Mouse (Mus musculus) heart, postnatal 36 days (tissue): Measurements from ENCODE around the gene Smg6. TPM values are rescaled to one million over a fixed set of nuclear protein-coding genes. Genes with fewer than 3 reads are reported as not detected.

ENCODE experiments used
- DNase-seq, 2 experiments: peaks; one replicate each; pipeline ENCODE4 v3.0.0; 2021 to 2022
- intact Hi-C: fragments of 180-260 bp; cut with DNase I; formaldehyde crosslinking; loops from one replicate; pipeline ENCODE4 v1.15.1; 2025
- total RNA-seq, 2 experiments: library from RNA; stranded (reverse); gene quantifications; 2 replicates each; pipeline ENCODE4 v1.2.3; 2021

Gene Smg6
- total RNA-seq, 2 experiments from 2014 or later, result 18.2 to 21.0 TPM

DNA sequence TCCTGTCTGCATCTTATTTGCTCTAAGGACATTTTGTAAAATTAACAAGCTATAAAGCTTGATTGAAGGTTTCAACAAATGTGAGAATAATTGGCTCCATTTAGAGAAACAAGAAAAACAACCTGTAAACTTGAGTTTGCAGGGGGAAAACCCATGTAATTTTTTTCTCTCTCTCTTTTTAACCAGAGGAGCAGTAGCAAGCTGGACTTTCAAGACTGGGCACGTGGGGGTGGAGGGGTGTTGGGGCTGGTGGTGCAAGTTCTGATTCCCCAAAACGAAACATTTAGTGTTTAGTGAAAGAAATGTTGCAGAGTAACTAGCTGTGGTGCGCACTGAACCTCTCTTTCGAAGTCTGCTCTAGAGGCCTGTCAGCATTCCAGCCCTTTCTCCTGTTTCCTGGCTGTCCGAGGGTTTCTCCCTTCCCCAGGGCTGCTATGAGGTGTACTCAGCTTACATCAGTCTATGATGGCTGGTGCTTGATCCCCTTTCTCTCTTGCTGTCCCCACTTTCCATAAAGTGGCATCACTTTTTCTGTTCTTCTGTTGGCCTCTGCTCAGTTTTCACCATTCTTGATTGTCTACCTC lies 209.0 kb downstream of the Smg6 start:
- DNase-seq, result no peak
- intact Hi-C loops, result loop anchor here (2.0 kb wide), 2 partner anchors 14 to 30 kb away; no protein-coding TSS in a partner anchor

GRCm38 (mm10) chr11:75135358-75135757 lies 209.7 kb downstream of the Smg6 start:
- intact Hi-C loops, result loop anchor here (2.0 kb wide), 2 partner anchors 13 to 29 kb away; no protein-coding TSS in a partner anchor
- DNase-seq, result no peak

GRCm38 (mm10) chr11:75136666-75137398 lies 211.2 kb downstream of the Smg6 start:
- DNase-seq, result no peak

DNA sequence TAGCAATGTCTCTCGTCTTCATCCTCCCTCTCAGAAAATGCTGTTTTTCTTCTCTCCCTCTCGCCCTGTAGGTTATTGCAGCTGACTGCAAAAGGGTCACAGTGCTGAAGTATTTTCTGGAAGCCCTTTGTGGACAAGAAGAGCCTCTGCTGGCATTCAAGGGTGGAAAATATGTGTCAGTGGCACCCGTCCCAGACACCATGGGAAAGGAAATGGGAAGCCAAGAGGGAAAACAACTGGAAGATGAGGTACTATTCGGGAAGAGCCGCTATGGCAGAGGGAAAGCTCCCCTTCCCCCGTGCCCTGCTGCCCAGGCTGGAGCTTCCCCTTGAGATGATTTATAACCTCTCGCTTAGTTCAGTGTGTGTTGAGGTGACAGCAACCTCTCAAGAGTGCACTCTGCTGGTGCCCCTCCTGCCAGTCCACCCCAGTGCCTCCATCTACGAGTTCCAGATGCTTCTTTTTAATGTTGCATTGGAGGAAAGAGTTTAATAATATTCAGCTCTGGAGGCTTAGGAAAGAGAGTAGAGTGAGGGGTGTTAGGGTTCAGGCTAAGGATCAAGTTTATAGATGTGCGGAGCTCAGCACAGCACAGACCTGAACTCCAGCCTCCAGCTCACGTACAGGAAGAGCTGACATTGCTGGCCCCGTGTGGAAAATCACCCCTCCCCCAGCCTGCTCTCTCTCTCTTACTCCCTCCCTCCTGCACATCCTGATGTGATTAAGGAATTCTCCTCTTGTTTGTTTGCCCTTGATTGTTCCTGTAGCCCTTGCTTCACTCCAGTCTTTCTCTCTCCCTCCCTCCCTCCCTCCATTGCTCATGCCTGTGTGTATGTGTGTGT lies 213.7 kb downstream of the Smg6 start:
- intact Hi-C loops, result no loop called here
- DNase-seq, result peak; percentile 88 to 90

More at GRCm38 (mm10) chr11:75136666-75137398, 211.2 kb downstream of the Smg6 start:
- intact Hi-C loops, result loop anchor here (2.0 kb wide), 1 partner anchor 20 kb away; no protein-coding TSS in a partner anchor

DNA sequence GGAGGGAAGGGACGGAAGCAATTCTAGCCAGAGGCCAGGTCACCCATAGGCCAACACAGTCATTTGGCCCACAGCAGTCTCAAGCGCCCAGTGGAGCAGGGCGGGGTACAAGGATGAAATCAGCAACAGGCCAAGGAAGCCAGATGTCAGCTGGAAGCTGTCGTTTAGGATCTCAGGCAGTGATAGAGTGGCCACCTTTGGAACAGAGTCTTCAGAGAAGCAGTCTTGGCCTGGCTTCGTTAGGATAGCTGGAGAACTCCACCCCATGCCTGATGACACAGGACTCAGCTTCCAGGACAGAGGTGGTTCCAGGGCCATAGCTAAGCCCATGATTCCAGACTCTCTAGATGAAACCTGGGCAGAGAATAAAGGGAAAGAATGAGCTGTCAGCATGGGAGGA lies 214.8 kb downstream of the Smg6 start:
- intact Hi-C loops, result no loop called here
- DNase-seq, result peak in 1 of 2 experiments; percentile 38

GRCm38 (mm10) chr11:75141038-75141437 lies 215.4 kb downstream of the Smg6 start:
- intact Hi-C loops, result no loop called here

GRCm38 (mm10) chr11:75141913-75142312 lies 216.3 kb downstream of the Smg6 start:
- intact Hi-C loops, result no loop called here
- no peak for DNase-seq

More at GRCm38 (mm10) chr11:75141038-75141437, 215.4 kb downstream of the Smg6 start:
- DNase-seq, result no peak

DNA sequence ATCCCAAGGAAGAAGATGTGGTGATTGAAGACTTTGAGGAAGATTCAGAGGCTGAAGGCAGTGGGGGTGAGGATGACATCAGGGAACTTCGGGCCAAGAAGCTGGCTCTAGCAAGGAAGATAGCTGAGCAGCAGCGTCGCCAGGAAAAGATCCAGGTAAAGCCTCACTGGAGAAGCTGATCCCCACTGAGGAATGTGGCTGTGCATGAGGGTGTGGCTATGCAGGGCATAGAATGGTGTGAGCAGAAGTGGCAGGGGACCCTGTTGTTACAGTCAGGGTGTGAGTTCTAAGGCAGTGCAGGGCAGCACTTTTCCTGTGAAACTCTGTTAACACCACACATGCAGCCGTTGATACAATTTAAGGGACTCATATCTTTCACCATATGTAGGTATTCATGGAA lies 217.1 kb downstream of the Smg6 start:
- no peak for DNase-seq
- intact Hi-C loops, result no loop called here

- DNase-seq, result no peak
- intact Hi-C loops, result no loop called here
Measured at GRCm38 (mm10) chr11:75145841-75146240, 220.2 kb downstream of the Smg6 start.

GRCm38 (mm10) chr11:75147106-75147845 lies 221.7 kb downstream of the Smg6 start:
- DNase-seq, result no peak
- intact Hi-C loops, result no loop called here

DNA sequence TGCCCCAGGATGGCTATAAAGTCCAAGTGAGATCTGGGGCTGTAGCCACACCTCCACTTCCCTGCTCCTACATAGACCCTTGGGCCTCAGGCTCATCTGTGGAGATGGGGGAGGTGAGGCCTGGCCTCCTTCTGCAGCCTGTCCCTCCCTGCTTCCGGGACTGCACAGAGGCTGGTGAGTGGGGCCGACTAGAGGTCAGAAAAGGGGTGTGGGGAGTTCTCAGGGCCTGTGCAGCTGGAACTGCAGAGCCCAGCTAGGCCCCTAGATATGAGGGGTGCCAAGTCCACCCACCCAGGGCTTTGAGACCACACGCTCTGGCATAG lies 222.2 kb downstream of the Smg6 start:
- no peak for DNase-seq
- intact Hi-C loops, result loop anchor here (2.0 kb wide), 1 partner anchor 13 kb away; no protein-coding TSS in a partner anchor

GRCm38 (mm10) chr11:75148332-75149035 lies 222.9 kb downstream of the Smg6 start:
- no peak for DNase-seq
- intact Hi-C loops, result loop anchor here (2.0 kb wide), 1 partner anchor 14 kb away; no protein-coding TSS in a partner anchor

GRCm38 (mm10) chr11:75150346-75150745 lies 224.7 kb downstream of the Smg6 start:
- intact Hi-C loops, result no loop called here

DNA sequence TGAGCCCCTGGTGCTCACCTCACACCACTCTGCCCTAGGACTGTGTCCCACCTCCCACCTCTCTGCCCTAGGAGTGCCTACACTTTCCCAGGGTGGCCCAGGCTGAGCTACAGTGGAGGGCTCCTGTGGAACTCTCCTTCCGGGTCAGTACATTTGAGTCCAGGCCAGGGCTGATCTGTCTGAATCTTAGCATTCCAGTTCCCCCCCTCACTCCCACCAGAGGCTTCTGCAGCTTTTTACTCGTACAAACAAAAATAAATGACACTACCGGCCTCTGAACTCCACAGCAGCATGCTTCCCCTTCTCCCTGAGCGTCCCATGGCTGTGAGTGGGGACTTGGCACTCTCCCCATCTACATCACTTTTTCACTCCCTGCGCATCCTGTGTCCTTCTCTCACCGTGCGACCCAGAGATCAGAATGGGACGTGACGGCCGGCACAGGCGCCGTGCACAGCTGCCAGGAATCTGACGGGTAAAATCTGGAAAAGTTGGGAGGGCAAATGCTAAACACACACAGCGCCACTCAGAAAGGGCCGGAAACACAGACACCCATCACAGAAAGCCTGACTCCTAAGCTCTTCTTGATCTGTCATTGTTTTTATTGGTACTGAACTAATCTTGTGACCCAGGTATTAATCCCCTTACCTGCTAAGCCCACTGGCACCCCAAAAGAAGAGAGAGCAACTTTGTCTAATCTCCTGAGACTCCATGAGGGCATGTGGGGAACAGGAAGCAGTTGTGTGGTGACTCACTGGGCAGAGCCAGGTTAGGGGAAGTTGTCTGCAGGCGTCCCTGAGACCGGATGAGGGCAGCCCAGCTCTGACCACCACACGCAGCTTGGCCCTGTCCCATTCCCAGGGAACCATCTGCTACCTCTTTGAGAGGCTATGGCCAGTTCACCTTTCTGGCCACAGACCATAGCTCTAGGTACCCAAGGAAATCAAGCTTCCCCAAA lies 227.3 kb downstream of the Smg6 start:
- intact Hi-C loops, result no loop called here
- peak in 1 of 2 experiments; percentile 58 for DNase-seq

More at GRCm38 (mm10) chr11:75150346-75150745, 224.7 kb downstream of the Smg6 start:
- no peak for DNase-seq

- intact Hi-C loops, result no loop called here
- DNase-seq, result no peak
Measured at GRCm38 (mm10) chr11:75154053-75154585, 228.5 kb downstream of the Smg6 start.

DNA sequence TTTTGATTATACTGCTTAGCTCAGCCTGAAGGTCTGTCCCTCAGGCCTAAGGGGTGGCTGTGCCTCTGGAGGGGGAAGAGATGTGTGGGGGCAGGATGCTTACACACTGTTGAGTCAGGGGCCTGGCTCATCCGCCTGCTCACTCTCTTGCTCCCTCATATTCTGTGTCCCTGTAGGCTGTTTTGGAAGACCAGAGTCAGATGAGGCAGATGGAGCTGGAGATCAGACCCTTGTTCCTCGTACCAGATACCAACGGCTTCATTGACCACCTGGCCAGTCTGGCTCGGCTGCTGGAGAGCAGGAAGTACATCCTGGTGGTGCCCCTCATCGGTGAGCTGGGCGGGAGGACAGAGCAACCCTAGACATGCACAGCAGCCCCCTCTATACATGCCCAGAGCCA lies 230.4 kb downstream of the Smg6 start:
- intact Hi-C loops, result loop anchor here (2.0 kb wide), 1 partner anchor 19 kb away; no protein-coding TSS in a partner anchor
- no peak for DNase-seq

GRCm38 (mm10) chr11:75156416-75156815 lies 230.8 kb downstream of the Smg6 start:
- intact Hi-C loops, result loop anchor here (2.0 kb wide), 1 partner anchor 20 kb away; no protein-coding TSS in a partner anchor
- DNase-seq, result no peak

- intact Hi-C loops, result loop anchor here (2.0 kb wide), 1 partner anchor 20 kb away; no protein-coding TSS in a partner anchor
- DNase-seq, result no peak
Measured at GRCm38 (mm10) chr11:75157037-75157436, 231.4 kb downstream of the Smg6 start.
